18 mouse cellular contexts compared by ENCODE assay signal in the genomic region with DNA sequence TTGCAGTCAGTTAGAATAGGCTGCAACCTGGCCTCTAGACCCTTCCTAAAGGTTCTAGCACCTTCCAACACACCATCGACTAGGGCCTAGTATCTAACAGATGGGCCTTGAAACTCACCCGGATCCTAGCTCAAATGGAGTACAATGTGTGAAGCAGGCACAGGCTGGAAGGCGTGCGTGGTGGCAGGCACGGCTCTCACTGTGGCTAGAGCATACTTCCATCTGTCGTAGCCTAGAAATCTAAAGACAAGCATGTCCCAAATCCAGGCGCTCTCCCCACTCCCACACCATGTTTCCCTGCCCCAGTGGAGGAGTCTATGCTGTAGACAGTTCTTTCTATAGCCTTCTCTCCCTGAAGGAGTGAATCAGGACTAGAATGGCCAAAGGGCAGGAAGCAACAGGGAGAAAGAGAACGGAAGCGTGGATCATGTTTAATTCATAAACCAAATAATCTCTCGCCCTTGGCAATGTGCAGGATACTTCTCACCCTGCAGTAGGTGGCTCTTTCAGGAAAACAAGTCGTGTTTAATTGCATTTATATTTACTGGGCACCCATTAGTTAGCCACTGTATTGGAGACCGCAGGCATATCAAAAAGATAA. TPM values are rescaled to one million over a fixed set of nuclear protein-coding genes. Genes with fewer than 3 reads are reported as not detected.
DNase-seq lines count a peak whose midpoint lies in the region; ATAC-seq and TF ChIP-seq lines count a peak whose summit lies in the region.
"Had no signal": no experiment of that assay in that cellular context is flagged by ENCODE, and none has a peak within 500 bp of the region (broad histone marks: within the 10 kb centered on the region; RNA-seq: fewer than 3 reads in every experiment).

No protein-coding gene starts in this region.

- no peaks in the 10 kb centered on the region for H3K9me3 ChIP-seq in kidney, embryonic 14.5 days (ENCODE audit: control insufficient read depth, low read length)
- H3K9me3 ChIP-seq: heart, embryonic 10.5 days; hindbrain, embryonic 10.5 days; liver, embryonic 13.5 days had no signal

- no peak overlapping the region; the same call in 1 of the 2 replicates for H3K9ac ChIP-seq in kidney, embryonic 14.5 days (ENCODE audit: low read depth, low read length)
- H3K9ac ChIP-seq: liver, embryonic 13.5 days had no signal

- intact Hi-C loops in left cerebral cortex, adult 2 months (cut with DNase I), result loop anchor here (1.0 to 5.0 kb wide), 4 partner anchors 12 to 109 kb away; no protein-coding TSS in a partner anchor

- TF ChIP-seq CTCF in left cerebral cortex, adult 2 months (IDR thresholded peaks at IDR 0.05), result no peak

- no peak overlapping the region for H3K4me3 ChIP-seq in left cerebral cortex, adult 2 months
- no peak overlapping the region for H3K4me3 ChIP-seq in kidney, embryonic 14.5 days (ENCODE audit: low read length)
- H3K4me3 ChIP-seq: heart, embryonic 10.5 days; hindbrain, embryonic 10.5 days; liver, embryonic 13.5 days had no signal

- H3K4me2 ChIP-seq in kidney, embryonic 14.5 days (replicated peaks; ENCODE audit: low read depth, low read length), result no peak overlapping the region
- H3K4me2 ChIP-seq: liver, embryonic 13.5 days had no signal

- peak; percentile 33 to 49 for DNase-seq in cerebellum, postnatal 25 days
- DNase-seq in cerebellum, postnatal 36 days, result no peak
- DNase-seq in retina, postnatal 1 day, result peak; percentile 10
- no peak for DNase-seq in retina, embryonic 14.5 days (ENCODE audit: low spot score)
- peak; percentile 53 to 63 for DNase-seq in left cerebral cortex, adult 2 months (ENCODE audit: extremely low spot score in 1 of 2, low spot score in 2 of 2)
- DNase-seq in right cerebral cortex, postnatal 36 days (ENCODE audit: low spot score in 2 of 2), result peak; percentile 80 to 88
- DNase-seq in lung, postnatal 25 days (ENCODE audit: low spot score), result no peak
- DNase-seq: adrenal gland, adult 8-10 months; gastrocnemius, postnatal 14 days; liver, embryonic 13.5 days; lung, postnatal 14 days; thymus, adult 2 months had no signal

- no peaks in the 10 kb centered on the region for H3K27me3 ChIP-seq in kidney, embryonic 14.5 days (ENCODE audit: control insufficient read depth, insufficient read depth, low read length)

- H3K36me3 ChIP-seq in kidney, embryonic 14.5 days (ENCODE audit: control insufficient read depth, insufficient read depth, low read length), result no peaks in the 10 kb centered on the region
- H3K36me3 ChIP-seq: heart, embryonic 10.5 days; hindbrain, embryonic 10.5 days; liver, embryonic 13.5 days had no signal

- 81% methylated on average over 12 of the region's 12 CpGs for WGBS in kidney, embryonic 14.5 days

- no peaks in the 10 kb centered on the region for H3K4me1 ChIP-seq in kidney, embryonic 14.5 days (ENCODE audit: control insufficient read depth, insufficient read depth, low read length)

- no peak for ATAC-seq in kidney, embryonic 14.5 days (ENCODE audit: low FRiP score, low TSS enrichment)
- ATAC-seq: intestine, embryonic 16.5 days had no signal

- no peak overlapping the region for H3K27ac ChIP-seq in left cerebral cortex, adult 2 months
- no peak overlapping the region for H3K27ac ChIP-seq in kidney, embryonic 14.5 days (ENCODE audit: low read depth, low read length)
- H3K27ac ChIP-seq: heart, embryonic 10.5 days; hindbrain, embryonic 10.5 days; liver, embryonic 13.5 days had no signal

RNA-seq across cellular contexts. Expression of a gene that starts 29.1 kb away (rescaled TPM):
- 10 to 100 TPM; 76.9 to 78.0 TPM for total RNA-seq in left cerebral cortex, adult 2 months (2021)
- polyA plus RNA-seq in kidney, embryonic 14.5 days (2014; fragmentation: Nextera tagmentation; extraction: Ambion mirVana), result 0.13 TPM in 1 of 2 replicates, not detected in the other
- polyA plus RNA-seq: large intestine, adult 2 months; liver, embryonic 13.5 days; spleen, adult 2 months; thymus, adult 2 months had no signal

Comparison
In these comparisons a context has a peak if more than half of its experiments do, and no peak if none do; other contexts are left out.
1. DNase-seq: peak in cerebellum, postnatal 25 days (2 of 2), retina, postnatal 1 day (single experiment), left cerebral cortex, adult 2 months (2 of 2) and right cerebral cortex, postnatal 36 days (2 of 2); none in cerebellum, postnatal 36 days (0 of 2), retina, embryonic 14.5 days (single experiment) and lung, postnatal 25 days (single experiment).